Mouse (Mus musculus): ENCODE results near the gene Slc6a2. TPM values are rescaled to one million over a fixed set of nuclear protein-coding genes. Genes with fewer than 3 reads are reported as not detected.

Slc6a2 gene
- 0.01 TPM for polyA plus RNA-seq (2012; fragmentation: generic; extraction: Trizol)

DNA sequence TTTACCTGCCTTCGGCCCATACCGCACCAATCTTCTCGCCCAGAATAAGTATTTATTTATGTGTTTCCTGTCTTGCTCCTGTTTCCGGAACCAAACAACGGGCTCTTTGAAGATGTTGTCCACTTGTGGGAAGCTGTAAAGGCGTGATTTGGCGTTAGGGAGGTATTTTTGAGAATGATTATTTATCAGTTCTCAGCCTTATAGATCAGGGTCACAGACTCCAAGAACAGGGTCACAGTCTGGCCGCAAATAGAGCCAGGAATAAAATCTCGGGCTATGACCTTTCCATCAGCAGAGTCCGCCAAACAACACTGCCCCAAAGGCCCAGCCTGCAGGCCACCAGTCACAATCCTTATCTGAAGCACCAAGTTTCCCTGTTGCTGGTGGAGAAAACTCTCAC lies at the start of gene Slc6a2:
Slc6a2 (plus strand) TSS at position 301 of the 400 bp plus-strand sequence.
- Histone ChIP-seq H3K36me3 (ENCODE audit: control insufficient read depth, insufficient read depth) (no peaks in the 10 kb centered on the region), H3K79me2 (ENCODE audit: control insufficient read depth, insufficient read depth) (no peaks in the 10 kb centered on the region), H3K4me2 (ENCODE audit: low read depth) (no peak within 1 kb of the TSS), H3ac (ENCODE audit: control insufficient read depth, insufficient read length) (no peak within 1 kb of the TSS), H3K4me3 (no peak within 1 kb of the TSS), H3K27me3 (ENCODE audit: control insufficient read depth, insufficient read depth, insufficient read length) (no peaks in the 10 kb centered on the region)
- no peak for TF ChIP-seq CEBPB (IDR thresholded peaks at IDR 0.05; ENCODE audit: insufficient read depth, poor library complexity, severe bottlenecking)
- no peak for TF ChIP-seq SRF (IDR thresholded peaks at IDR 0.05; ENCODE audit: control insufficient read depth, insufficient read length, low read depth)
- no peak for TF ChIP-seq TCF12 (IDR thresholded peaks at IDR 0.05; ENCODE audit: insufficient read depth, poor library complexity, severe bottlenecking)
- no peak for TF ChIP-seq USF1 (IDR thresholded peaks at IDR 0.05; ENCODE audit: low read depth)
- TF ChIP-seq TCF3 (IDR thresholded peaks at IDR 0.05; ENCODE audit: insufficient read length, low read depth), result no peak
- TF ChIP-seq POLR2AphosphoS2 (IDR thresholded peaks at IDR 0.05; ENCODE audit: insufficient read length, low read depth), result no peak
- TF ChIP-seq MYOG (IDR thresholded peaks at IDR 0.05; ENCODE audit: control insufficient read depth in 1 of 3, insufficient read depth in 1 of 3, insufficient read length in 2 of 3, low read depth in 2 of 3), result no peak
- TF ChIP-seq MAX (IDR thresholded peaks at IDR 0.05; ENCODE audit: low read depth), result no peak
- no peak for TF ChIP-seq REST (IDR thresholded peaks at IDR 0.05; ENCODE audit: insufficient read depth, insufficient read length)
- TF ChIP-seq POLR2A (IDR thresholded peaks at IDR 0.05; ENCODE audit: insufficient read length, low read depth), result no peak
- TF ChIP-seq MYOD1 (IDR thresholded peaks at IDR 0.05; ENCODE audit: control insufficient read depth in 1 of 3, insufficient read length in 2 of 3, low read depth in 2 of 3), result no peak
- no peak for TF ChIP-seq E2F4 (IDR thresholded peaks at IDR 0.05; ENCODE audit: insufficient read depth)

DNA sequence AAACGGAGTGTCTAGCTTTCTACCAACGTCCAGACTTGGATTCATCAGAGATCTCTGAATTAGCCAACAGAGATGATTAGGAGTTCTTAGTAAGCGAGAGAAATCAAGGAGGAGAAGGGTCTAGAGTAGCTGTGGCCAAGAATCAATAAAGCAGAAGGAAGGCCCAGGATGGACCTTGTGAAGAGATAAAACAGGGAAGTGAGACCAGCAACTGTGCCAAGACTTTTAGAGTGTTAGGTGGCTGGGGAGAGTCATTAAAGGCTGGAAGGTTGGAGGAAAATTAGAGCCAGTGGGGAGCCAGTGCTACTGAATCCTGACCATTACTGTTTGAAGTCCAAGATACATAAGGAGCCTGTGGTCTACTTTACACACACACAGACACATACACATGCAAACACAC lies 48.4 kb upstream of the Slc6a2 start:
- H3K4me2 ChIP-seq (ENCODE audit: low read depth), result no peak overlapping the region
- no peaks in the 10 kb centered on the region for H3K27me3 ChIP-seq (ENCODE audit: control insufficient read depth, insufficient read depth, insufficient read length)
- no peaks in the 10 kb centered on the region for H3K36me3 ChIP-seq (ENCODE audit: control insufficient read depth, insufficient read depth)
- H3K79me2 ChIP-seq (ENCODE audit: control insufficient read depth, insufficient read depth), result no peaks in the 10 kb centered on the region
- no peak for TF ChIP-seq SRF (IDR thresholded peaks at IDR 0.05; ENCODE audit: control insufficient read depth, insufficient read length, low read depth)
- TF ChIP-seq TCF12 (IDR thresholded peaks at IDR 0.05; ENCODE audit: insufficient read depth, poor library complexity, severe bottlenecking), result no peak
- no peak for TF ChIP-seq MYOD1 (IDR thresholded peaks at IDR 0.05; ENCODE audit: control insufficient read depth in 1 of 3, insufficient read length in 2 of 3, low read depth in 2 of 3)
- no peak for TF ChIP-seq CEBPB (IDR thresholded peaks at IDR 0.05; ENCODE audit: insufficient read depth, poor library complexity, severe bottlenecking)
- no peak for TF ChIP-seq REST (IDR thresholded peaks at IDR 0.05; ENCODE audit: insufficient read depth, insufficient read length)
- no peak for TF ChIP-seq POLR2A (IDR thresholded peaks at IDR 0.05; ENCODE audit: insufficient read length, low read depth)
- TF ChIP-seq POLR2AphosphoS2 (IDR thresholded peaks at IDR 0.05; ENCODE audit: insufficient read length, low read depth), result no peak
- TF ChIP-seq USF1 (IDR thresholded peaks at IDR 0.05; ENCODE audit: low read depth), result no peak
- no peak for TF ChIP-seq MAX (IDR thresholded peaks at IDR 0.05; ENCODE audit: low read depth)
- no peak for TF ChIP-seq E2F4 (IDR thresholded peaks at IDR 0.05; ENCODE audit: insufficient read depth)
- no peak overlapping the region for H3ac ChIP-seq (ENCODE audit: control insufficient read depth, insufficient read length)
- H3K4me3 ChIP-seq, result no peak overlapping the region

DNA sequence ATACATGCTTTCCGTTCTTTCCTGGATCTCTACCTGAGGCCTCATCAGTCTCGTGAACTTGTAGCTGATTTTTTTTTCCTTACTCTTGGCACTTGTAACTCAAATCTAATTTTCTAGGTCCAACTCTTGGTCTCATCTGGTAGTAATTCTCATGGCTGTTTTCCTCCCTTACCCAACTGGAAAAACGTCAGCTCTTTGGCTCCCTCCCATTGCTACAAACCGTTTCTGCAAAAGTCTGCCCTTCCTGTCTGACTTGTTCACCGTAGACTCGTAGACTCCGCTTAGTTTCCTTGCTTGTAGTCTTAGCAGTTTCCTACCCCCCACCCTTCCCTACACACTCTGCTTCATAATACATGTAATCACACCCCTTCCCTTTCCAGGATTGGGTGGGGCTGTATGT lies 46.5 kb upstream of the Slc6a2 start:
- TF ChIP-seq CEBPB (IDR thresholded peaks at IDR 0.05; ENCODE audit: insufficient read depth, poor library complexity, severe bottlenecking) (no peak), MYOD1 (IDR thresholded peaks at IDR 0.05; ENCODE audit: control insufficient read depth in 1 of 3, insufficient read length in 2 of 3, low read depth in 2 of 3) (no peak), REST (IDR thresholded peaks at IDR 0.05; ENCODE audit: insufficient read depth, insufficient read length) (no peak), MYOG (IDR thresholded peaks at IDR 0.05; ENCODE audit: control insufficient read depth in 1 of 3, insufficient read depth in 1 of 3, insufficient read length in 2 of 3, low read depth in 2 of 3) (no peak), TCF12 (IDR thresholded peaks at IDR 0.05; ENCODE audit: insufficient read depth, poor library complexity, severe bottlenecking) (no peak), SRF (IDR thresholded peaks at IDR 0.05; ENCODE audit: control insufficient read depth, insufficient read length, low read depth) (no peak), POLR2AphosphoS2 (IDR thresholded peaks at IDR 0.05; ENCODE audit: insufficient read length, low read depth) (no peak), POLR2A (IDR thresholded peaks at IDR 0.05; ENCODE audit: insufficient read length, low read depth) (no peak), E2F4 (IDR thresholded peaks at IDR 0.05; ENCODE audit: insufficient read depth) (no peak), TCF3 (IDR thresholded peaks at IDR 0.05; ENCODE audit: insufficient read length, low read depth) (no peak), MAX (IDR thresholded peaks at IDR 0.05; ENCODE audit: low read depth) (no peak), USF1 (IDR thresholded peaks at IDR 0.05; ENCODE audit: low read depth) (no peak)
- Histone ChIP-seq H3K27me3 (ENCODE audit: control insufficient read depth, insufficient read depth, insufficient read length) (no peaks in the 10 kb centered on the region), H3ac (ENCODE audit: control insufficient read depth, insufficient read length) (no peak overlapping the region)

DNA sequence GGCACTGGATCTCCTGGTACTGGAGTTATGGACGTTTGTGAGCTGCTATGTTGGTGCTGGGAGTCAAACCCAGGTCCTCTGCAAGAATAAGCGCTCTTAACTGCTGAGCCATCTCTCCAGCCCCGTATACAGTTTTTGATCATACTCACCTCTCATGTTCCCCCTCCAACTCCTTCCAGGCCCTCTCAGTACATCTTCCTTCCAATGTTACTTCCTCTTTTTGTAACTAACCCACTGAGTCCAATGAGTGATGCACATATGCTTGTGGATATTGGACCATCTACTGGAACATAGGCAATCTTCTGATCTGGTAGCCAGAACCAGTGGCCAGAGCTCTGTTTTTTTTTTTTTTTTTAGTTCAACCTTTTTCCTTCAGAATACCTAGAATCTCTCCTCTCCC lies 43.8 kb upstream of the Slc6a2 start:
- Histone ChIP-seq H3K4me2 (ENCODE audit: low read depth) (no peak overlapping the region), H3K79me2 (ENCODE audit: control insufficient read depth, insufficient read depth) (no peaks in the 10 kb centered on the region), H3ac (ENCODE audit: control insufficient read depth, insufficient read length) (no peak overlapping the region), H3K27me3 (ENCODE audit: control insufficient read depth, insufficient read depth, insufficient read length) (no peaks in the 10 kb centered on the region), H3K4me3 (no peak overlapping the region), H3K36me3 (ENCODE audit: control insufficient read depth, insufficient read depth) (no peaks in the 10 kb centered on the region)
- TF ChIP-seq MYOD1 (IDR thresholded peaks at IDR 0.05; ENCODE audit: control insufficient read depth in 1 of 3, insufficient read length in 2 of 3, low read depth in 2 of 3) (no peak), MYOG (IDR thresholded peaks at IDR 0.05; ENCODE audit: control insufficient read depth in 1 of 3, insufficient read depth in 1 of 3, insufficient read length in 2 of 3, low read depth in 2 of 3) (no peak), CEBPB (IDR thresholded peaks at IDR 0.05; ENCODE audit: insufficient read depth, poor library complexity, severe bottlenecking) (no peak), TCF3 (IDR thresholded peaks at IDR 0.05; ENCODE audit: insufficient read length, low read depth) (no peak), POLR2A (IDR thresholded peaks at IDR 0.05; ENCODE audit: insufficient read length, low read depth) (no peak), POLR2AphosphoS2 (IDR thresholded peaks at IDR 0.05; ENCODE audit: insufficient read length, low read depth) (no peak)

More for the DNA sequence above, 46.5 kb upstream of the Slc6a2 start:
- H3K36me3 ChIP-seq (ENCODE audit: control insufficient read depth, insufficient read depth), result no peaks in the 10 kb centered on the region
- H3K4me2 ChIP-seq (ENCODE audit: low read depth), result no peak overlapping the region
- no peak overlapping the region for H3K4me3 ChIP-seq
- H3K79me2 ChIP-seq (ENCODE audit: control insufficient read depth, insufficient read depth), result no peaks in the 10 kb centered on the region

- TF ChIP-seq TCF12 (IDR thresholded peaks at IDR 0.05; ENCODE audit: insufficient read depth, poor library complexity, severe bottlenecking), result no peak
- TF ChIP-seq CEBPB (IDR thresholded peaks at IDR 0.05; ENCODE audit: insufficient read depth, poor library complexity, severe bottlenecking), result no peak
- TF ChIP-seq POLR2A (IDR thresholded peaks at IDR 0.05; ENCODE audit: insufficient read length, low read depth), result no peak
- no peak for TF ChIP-seq SRF (IDR thresholded peaks at IDR 0.05; ENCODE audit: control insufficient read depth, insufficient read length, low read depth)
Observed at GRCm38 (mm10) chr8:92921768-92922167, 38.1 kb upstream of the Slc6a2 start.

More at GRCm38 (mm10) chr8:92921768-92922167, 38.1 kb upstream of the Slc6a2 start:
- Histone ChIP-seq H3K27me3 (ENCODE audit: control insufficient read depth, insufficient read depth, insufficient read length) (no peaks in the 10 kb centered on the region), H3ac (ENCODE audit: control insufficient read depth, insufficient read length) (no peak overlapping the region), H3K4me3 (no peak overlapping the region), H3K4me2 (ENCODE audit: low read depth) (no peak overlapping the region), H3K36me3 (ENCODE audit: control insufficient read depth, insufficient read depth) (no peaks in the 10 kb centered on the region), H3K79me2 (ENCODE audit: control insufficient read depth, insufficient read depth) (no peaks in the 10 kb centered on the region)
